Mouse (Mus musculus) stomach, postnatal 0 days (tissue): ENCODE measurements around the gene P3h3. TPM values are rescaled to one million over a fixed set of nuclear protein-coding genes. Genes with fewer than 3 reads are reported as not detected.
"Not testable (repeated sequence)": the region's sequence is repeated elsewhere in the genome, so short reads cannot be mapped to it uniquely, and the experiment has no call there.

Source experiments
- ATAC-seq: fragments of 200-750 bp; cut with Nextera tagmentation; 2 replicates; pipeline ENCODE4 v1.8.0; 2017; ENCODE audit not compliant: low FRiP score, low TSS enrichment
- DNase-seq: peaks from one replicate; pipeline ENCODE4 v3.0.0-alpha.2; 2016; ENCODE audit warnings: low spot score
- H3K27ac ChIP-seq: fragments of 300-500 bp; sonication (generic); replicated peaks from 2 replicates; pipeline ENCODE4 v1.5.1; 2014; ENCODE audit warnings: mild to moderate bottlenecking, control low read depth
- H3K27me3 ChIP-seq: fragments of 300-500 bp; sonication (generic); 2 replicates; pipeline ENCODE4 v1.6.1; 2014; ENCODE audit warnings: low read length; ENCODE audit not compliant: control insufficient read depth, insufficient read depth
- H3K36me3 ChIP-seq: fragments of 300-500 bp; sonication (generic); 2 replicates; pipeline ENCODE4 v1.6.1; 2014; ENCODE audit warnings: low read length, mixed read lengths; ENCODE audit not compliant: control insufficient read depth, insufficient read depth
- H3K4me1 ChIP-seq: fragments of 300-500 bp; sonication (generic); replicated peaks from 2 replicates; pipeline ENCODE4 v1.6.1; 2014; ENCODE audit warnings: antibody characterized with exemption; ENCODE audit not compliant: control insufficient read depth, insufficient read depth
- H3K4me2 ChIP-seq: fragments of 300-500 bp; sonication (generic); replicated peaks from 2 replicates; pipeline ENCODE4 v1.6.1; 2014; ENCODE audit warnings: low read depth, mild to moderate bottlenecking, control low read depth, moderate library complexity
- H3K4me3 ChIP-seq: fragments of 300-500 bp; sonication (generic); 2 replicates; pipeline ENCODE4 v1.5.1; 2014; ENCODE audit warnings: low read depth, low read length, control low read depth
- H3K9ac ChIP-seq: fragments of 300-500 bp; sonication (generic); 2 replicates; pipeline ENCODE4 v1.6.1; 2014; ENCODE audit warnings: mild to moderate bottlenecking, low read length, control low read depth, mixed read lengths
- H3K9me3 ChIP-seq: fragments of 300-500 bp; sonication (generic); 2 replicates; pipeline ENCODE4 v1.6.1; 2016; ENCODE audit warnings: low read length; ENCODE audit not compliant: control insufficient read depth
- CTCF ChIP-seq: IDR thresholded peaks from 2 replicates; pipeline ENCODE4 v1.5.1; 2016; ENCODE audit warnings: antibody characterized with exemption, low read depth, mild to moderate bottlenecking, moderate library complexity
- EP300 ChIP-seq: optimal IDR thresholded peaks from 2 replicates; pipeline ENCODE3; 2016; ENCODE audit warnings: antibody characterized with exemption
- WGBS: fragments of 180-500 bp; shearing (Covaris S2); extraction: QIAGEN DNeasy Blood & Tissue Kit; methylation state at CpG from one replicate; pipeline ENCODE4 v1.1.7; 2014; 5-methylcytosine and 5-hydroxymethylcytosine counted together
- polyA plus RNA-seq: library from polyadenylated mRNA; unstranded; fragments of >200 nt; fragmentation: Nextera tagmentation; extraction: Ambion mirVana; gene quantifications from 2 replicates; pipeline ENCODE4 v1.2.1, GENCODE M21; 2015

P3h3 gene
- polyA plus RNA-seq, 1 experiment from 2014 or later = 9.7 TPM

GRCm38 (mm10) chr6:124831649-124832048, 25.9 kb downstream of the P3h3 start:
- H3K4me3 ChIP-seq = no peak overlapping the region
- 89% methylated on average over 8 of the region's 8 CpGs for WGBS

GRCm38 (mm10) chr6:124831199-124831598, 26.4 kb downstream of the P3h3 start:
- H3K9ac ChIP-seq, H3K4me1 ChIP-seq, H3K36me3 ChIP-seq, H3K27ac ChIP-seq, H3K4me3 ChIP-seq, H3K9me3 ChIP-seq, ATAC-seq, DNase-seq, H3K27me3 ChIP-seq: not testable (repeated sequence)
- H3K4me2 ChIP-seq = peak overlapping the region; percentile 84
- WGBS = 89% methylated on average over 4 of the region's 4 CpGs

More at GRCm38 (mm10) chr6:124831649-124832048, 25.9 kb downstream of the P3h3 start:
- Histone ChIP-seq H3K4me2 (no peak overlapping the region), H3K4me1 (0 out of 2 replicates have a peak, but pooled peaks cover 2% of the 10 kb centered on the region), H3K27ac (no peak overlapping the region), H3K9me3 (no peaks in the 10 kb centered on the region), H3K27me3 (no peaks in the 10 kb centered on the region), H3K36me3 (no peaks in the 10 kb centered on the region), H3K9ac (no peak overlapping the region)
- TF ChIP-seq CTCF (no peak), EP300 (no peak)
- ATAC-seq (no peak), DNase-seq (no peak)

GRCm38 (mm10) chr6:124829799-124830700, 27.5 kb downstream of the P3h3 start:
- peak overlapping the region; percentile 90 for H3K27ac ChIP-seq
- DNase-seq = peak; percentile 92
- peaks cover 2% of the 10 kb centered on the region; the same call in 1 of the 2 replicates for H3K36me3 ChIP-seq
- peak overlapping the region; percentile 66 for H3K4me3 ChIP-seq
- peak; percentile 86 for ATAC-seq
- H3K4me1 ChIP-seq = 0 out of 2 replicates have a peak, but pooled peaks cover 2% of the 10 kb centered on the region
- no peaks in the 10 kb centered on the region for H3K27me3 ChIP-seq
- WGBS = under 1% methylated on average over 38 of the region's 38 CpGs
- peak overlapping the region; percentile 62 for H3K9ac ChIP-seq
- no peaks in the 10 kb centered on the region for H3K9me3 ChIP-seq
- TF ChIP-seq CTCF = peak; percentile 43
- TF ChIP-seq EP300 = peak; percentile 30
- peak overlapping the region; percentile 84 for H3K4me2 ChIP-seq

GRCm38 (mm10) chr6:124828868-124829798, 28.4 kb downstream of the P3h3 start, which contains the start of the genes Usp5 and Cdca3:
Gene Usp5 (minus strand): TSS chr6:124829484.
Gene Cdca3 (plus strand): TSS chr6:124829547.
- Histone ChIP-seq H3K4me1 (0 out of 2 replicates have a peak, but pooled peaks cover 2% of the 10 kb centered on the region), H3K4me3 (peak within 1 kb of the TSS; percentile 66), H3K4me2 (peak within 1 kb of the TSS; percentile 84), H3K9ac (peak within 1 kb of the TSS; percentile 66), H3K27ac (peak within 1 kb of the TSS; percentile 90), H3K9me3 (no peaks in the 10 kb centered on the region), H3K27me3 (no peaks in the 10 kb centered on the region), H3K36me3 (peaks cover 8% of the 10 kb centered on the region)
- TF ChIP-seq EP300 (no peak), CTCF (peak; percentile 46)
- ATAC-seq (peak; percentile 95), DNase-seq (peak; percentile 99)
- under 1% methylated on average over 55 of the region's 55 CpGs for WGBS

- TF ChIP-seq CTCF (no peak; the same call in none of the 2 replicates), EP300 (no peak)
- no peaks in the 10 kb centered on the region for H3K9me3 ChIP-seq
- H3K36me3 ChIP-seq = peaks cover 13% of the 10 kb centered on the region
- peak overlapping the region; percentile 83 for H3K4me2 ChIP-seq
- 0 out of 2 replicates have a peak, but pooled peaks cover 2% of the 10 kb centered on the region for H3K4me1 ChIP-seq
- peak overlapping the region; percentile 60 for H3K9ac ChIP-seq
- H3K27me3 ChIP-seq = no peaks in the 10 kb centered on the region
- H3K27ac ChIP-seq = peak overlapping the region; percentile 76
- WGBS = 18% methylated on average over 10 of the region's 10 CpGs
- peak overlapping the region; percentile 66 for H3K4me3 ChIP-seq
- DNase-seq = peak; percentile 49
- no peak for ATAC-seq
Measured at GRCm38 (mm10) chr6:124828101-124828592, 29.4 kb downstream of the P3h3 start.
